In genomic region chr14:105015278-105015677, GRCm38 (mm10) we compare ENCODE assay signal across 25 mouse cellular contexts.
DNase-seq lines count a peak whose midpoint lies in the region; ATAC-seq and TF ChIP-seq lines count a peak whose summit lies in the region.
"Had no signal": no experiment of that assay in that cellular context is flagged by ENCODE, and none has a peak within 500 bp of the region (broad histone marks: within the 10 kb centered on the region; RNA-seq: fewer than 3 reads in every experiment).

No protein-coding gene starts in this region.

- peak; percentile 9 for DNase-seq in adrenal gland, postnatal 10 days
- DNase-seq in adrenal gland, postnatal 4 days (ENCODE audit: low spot score in 2 of 2): no peak
- no peak for DNase-seq in kidney, postnatal 0 days (ENCODE audit: low spot score)
- no peak for DNase-seq in kidney, adult 11 months
- DNase-seq in midbrain, postnatal 0 days (ENCODE audit: low spot score): no peak
- DNase-seq in midbrain, embryonic 11.5 days (ENCODE audit: low spot score, missing footprints): no peak
- DNase-seq in stomach, postnatal 0 days (ENCODE audit: low spot score): no peak
- no peak for DNase-seq in urinary bladder, postnatal 4 days (ENCODE audit: low spot score in 2 of 2)
- DNase-seq: embryo, embryonic 11 days; gastrocnemius, postnatal 14 days; heart, adult 11 months; kidney, adult 18-20 months; lung, adult 18-20 months; lung, postnatal 4 days; retina, postnatal 1 day; right cerebral cortex, postnatal 25 days; thymus, postnatal 25 days had no signal

- H3K27me3 ChIP-seq in kidney, postnatal 0 days (ENCODE audit: insufficient read depth, low read length): no peaks in the 10 kb centered on the region
- no peaks in the 10 kb centered on the region for H3K27me3 ChIP-seq in midbrain, postnatal 0 days (ENCODE audit: insufficient read depth, low read length)
- H3K27me3 ChIP-seq in midbrain, embryonic 11.5 days (ENCODE audit: control insufficient read depth, insufficient read depth, low read length): no peaks in the 10 kb centered on the region
- no peaks in the 10 kb centered on the region for H3K27me3 ChIP-seq in stomach, postnatal 0 days (ENCODE audit: control insufficient read depth, insufficient read depth, low read length)
- H3K27me3 ChIP-seq: forebrain, embryonic 15.5 days; limb, embryonic 12.5 days; liver, embryonic 12.5 days; midbrain, embryonic 15.5 days; neural tube, embryonic 13.5 days had no signal

- TF ChIP-seq CTCF in kidney, postnatal 0 days (IDR thresholded peaks at IDR 0.05; ENCODE audit: low read depth): peak; percentile 33; the same call in 1 of the 2 replicates
- peak; percentile 30; the same call in 1 of the 2 replicates for TF ChIP-seq CTCF in midbrain, postnatal 0 days (IDR thresholded peaks at IDR 0.05)
- 0 out of 2 replicates have a peak, but pooled peaks have one; percentile 2 for TF ChIP-seq CTCF in stomach, postnatal 0 days (IDR thresholded peaks at IDR 0.05; ENCODE audit: low read depth)

- no peak for ATAC-seq in kidney, postnatal 0 days (replicated peaks; ENCODE audit: low FRiP score, low read depth)
- ATAC-seq in midbrain, postnatal 0 days (ENCODE audit: low FRiP score): no peak
- ATAC-seq in midbrain, embryonic 11.5 days (ENCODE audit: low FRiP score): no peak
- no peak for ATAC-seq in stomach, postnatal 0 days (ENCODE audit: low FRiP score, low TSS enrichment)
- ATAC-seq: forebrain, embryonic 15.5 days; liver, embryonic 12.5 days had no signal

- 79% methylated on average over 2 of the region's 2 CpGs for WGBS in kidney, postnatal 0 days
- WGBS in midbrain, postnatal 0 days: 85% methylated on average over 2 of the region's 2 CpGs
- WGBS in midbrain, embryonic 11.5 days: 82% methylated on average over 2 of the region's 2 CpGs
- 75% methylated on average over 2 of the region's 2 CpGs for WGBS in stomach, postnatal 0 days

- no peak overlapping the region for H3K4me3 ChIP-seq in kidney, postnatal 0 days (replicated peaks; ENCODE audit: low read depth, low read length)
- H3K4me3 ChIP-seq in midbrain, postnatal 0 days (ENCODE audit: low read depth, low read length): no peak overlapping the region
- no peak overlapping the region for H3K4me3 ChIP-seq in midbrain, embryonic 11.5 days (ENCODE audit: low read depth, low read length)
- no peak overlapping the region for H3K4me3 ChIP-seq in stomach, postnatal 0 days (ENCODE audit: low read depth, low read length)
- H3K4me3 ChIP-seq: forebrain, embryonic 15.5 days; limb, embryonic 12.5 days; liver, embryonic 12.5 days; midbrain, embryonic 15.5 days; myocyte had no signal

- no peaks in the 10 kb centered on the region for H3K9me3 ChIP-seq in kidney, postnatal 0 days (replicated peaks; ENCODE audit: low read length)
- H3K9me3 ChIP-seq in midbrain, postnatal 0 days (ENCODE audit: low read length): no peaks in the 10 kb centered on the region
- no peaks in the 10 kb centered on the region for H3K9me3 ChIP-seq in midbrain, embryonic 11.5 days (ENCODE audit: control insufficient read depth, low read length)
- no peaks in the 10 kb centered on the region for H3K9me3 ChIP-seq in stomach, postnatal 0 days (ENCODE audit: control insufficient read depth, low read length)
- H3K9me3 ChIP-seq: forebrain, embryonic 15.5 days; hindbrain, embryonic 10.5 days; limb, embryonic 12.5 days; liver, embryonic 12.5 days; midbrain, embryonic 15.5 days; neural tube, embryonic 13.5 days had no signal

- H3K9ac ChIP-seq in kidney, postnatal 0 days (ENCODE audit: low read depth, low read length): no peak overlapping the region
- no peak overlapping the region for H3K9ac ChIP-seq in midbrain, postnatal 0 days (replicated peaks; ENCODE audit: low read length, poor library complexity, severe bottlenecking)
- no peak overlapping the region for H3K9ac ChIP-seq in midbrain, embryonic 11.5 days (ENCODE audit: low read length)
- no peak overlapping the region for H3K9ac ChIP-seq in stomach, postnatal 0 days (ENCODE audit: low read length)
- H3K9ac ChIP-seq: forebrain, embryonic 15.5 days; limb, embryonic 12.5 days; liver, embryonic 12.5 days; midbrain, embryonic 15.5 days had no signal

- no peak for TF ChIP-seq EP300 in stomach, postnatal 0 days (optimal IDR thresholded peaks at IDR 0.05)

- H3K36me3 ChIP-seq in kidney, postnatal 0 days (ENCODE audit: insufficient read depth, low read length): no peaks in the 10 kb centered on the region
- H3K36me3 ChIP-seq in midbrain, postnatal 0 days (ENCODE audit: insufficient read depth, low read length): no peaks in the 10 kb centered on the region
- H3K36me3 ChIP-seq in midbrain, embryonic 11.5 days (ENCODE audit: control insufficient read depth, insufficient read depth, low read length): no peaks in the 10 kb centered on the region
- no peaks in the 10 kb centered on the region for H3K36me3 ChIP-seq in stomach, postnatal 0 days (ENCODE audit: control insufficient read depth, insufficient read depth, low read length)
- H3K36me3 ChIP-seq: forebrain, embryonic 15.5 days; hindbrain, embryonic 10.5 days; limb, embryonic 12.5 days; liver, embryonic 12.5 days; midbrain, embryonic 15.5 days; neural tube, embryonic 13.5 days had no signal

- H3K4me2 ChIP-seq in kidney, postnatal 0 days (ENCODE audit: low read length): no peak overlapping the region
- no peak overlapping the region for H3K4me2 ChIP-seq in midbrain, postnatal 0 days (ENCODE audit: low read depth, low read length, poor library complexity, severe bottlenecking)
- no peak overlapping the region for H3K4me2 ChIP-seq in midbrain, embryonic 11.5 days
- no peak overlapping the region for H3K4me2 ChIP-seq in stomach, postnatal 0 days (replicated peaks; ENCODE audit: low read depth)
- H3K4me2 ChIP-seq: forebrain, embryonic 15.5 days; heart, embryonic 11.5 days; limb, embryonic 12.5 days; liver, embryonic 12.5 days had no signal

- no peak overlapping the region for H3K27ac ChIP-seq in kidney, postnatal 0 days
- no peak overlapping the region for H3K27ac ChIP-seq in midbrain, postnatal 0 days (ENCODE audit: low read depth, low read length)
- no peak overlapping the region for H3K27ac ChIP-seq in midbrain, embryonic 11.5 days (ENCODE audit: low read depth, low read length)
- H3K27ac ChIP-seq in stomach, postnatal 0 days (replicated peaks): no peak overlapping the region
- H3K27ac ChIP-seq: forebrain, embryonic 15.5 days; limb, embryonic 12.5 days; liver, embryonic 12.5 days; midbrain, embryonic 15.5 days had no signal

- H3K4me1 ChIP-seq in kidney, postnatal 0 days (replicated peaks; ENCODE audit: insufficient read depth, low read length): no peaks in the 10 kb centered on the region
- H3K4me1 ChIP-seq in midbrain, postnatal 0 days (ENCODE audit: insufficient read depth, low read length): 0 out of 2 replicates have a peak, but pooled peaks cover 3% of the 10 kb centered on the region
- H3K4me1 ChIP-seq in midbrain, embryonic 11.5 days (ENCODE audit: control insufficient read depth, insufficient read depth, low read length): no peaks in the 10 kb centered on the region
- no peaks in the 10 kb centered on the region for H3K4me1 ChIP-seq in stomach, postnatal 0 days (replicated peaks; ENCODE audit: control insufficient read depth, insufficient read depth)
- H3K4me1 ChIP-seq: forebrain, embryonic 15.5 days; limb, embryonic 12.5 days; liver, embryonic 12.5 days; midbrain, embryonic 15.5 days had no signal
